In the genomic region with DNA sequence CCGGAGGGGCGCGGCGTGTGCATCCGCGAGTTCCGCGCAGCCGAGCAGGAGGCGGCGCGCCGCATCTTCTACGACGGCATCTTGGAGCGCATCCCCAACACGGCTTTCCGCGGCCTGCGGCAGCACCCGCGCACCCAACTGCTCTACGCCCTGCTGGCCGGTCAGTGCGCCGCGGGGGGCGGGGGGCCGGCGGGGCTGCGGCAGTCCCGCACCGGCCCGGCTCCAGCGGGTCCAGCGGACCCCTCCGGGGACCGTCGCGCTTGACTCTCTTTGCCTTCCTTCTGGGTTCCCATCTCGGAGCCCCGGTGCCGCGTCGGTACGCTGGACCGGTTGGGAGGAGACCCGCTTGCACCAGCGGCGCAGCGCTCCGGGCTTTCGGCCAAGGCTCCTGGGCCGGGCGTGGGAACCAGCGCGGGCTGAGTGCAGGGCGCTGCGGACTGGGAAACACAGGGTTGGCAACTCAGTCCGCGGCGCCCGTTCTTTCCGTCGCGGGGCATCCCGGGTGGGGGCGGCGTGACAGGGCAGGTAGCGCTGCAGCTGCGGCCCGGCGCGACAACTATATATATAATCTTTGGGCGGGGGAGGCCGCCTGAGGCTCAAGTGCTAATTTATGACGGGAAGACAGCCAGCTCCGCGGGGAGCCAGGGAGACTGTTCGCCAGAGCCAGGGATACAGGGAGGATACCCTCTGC, we compare ENCODE assay signal across 8 mouse cellular contexts. TPM values are rescaled to one million over a fixed set of nuclear protein-coding genes. Genes with fewer than 3 reads are reported as not detected.
A peak's percentile ranks its signal among the peaks of the same experiment; 100 is the strongest.
DNase-seq lines count a peak whose midpoint lies in the region; ATAC-seq and TF ChIP-seq lines count a peak whose summit lies in the region.

No protein-coding gene starts in this region.

- no peak for TF ChIP-seq POLR2A in olfactory bulb, adult 2 months (IDR thresholded peaks at IDR 0.05; ENCODE audit: insufficient read depth, low read depth, low read length)

- no peak overlapping the region for H3K27ac ChIP-seq in embryonic facial prominence, embryonic 12.5 days
- no peak overlapping the region for H3K27ac ChIP-seq in heart, embryonic 16.5 days (ENCODE audit: low read length)
- no peak overlapping the region for H3K27ac ChIP-seq in liver, embryonic 15.5 days (replicated peaks)
- peak overlapping the region; percentile 90 for H3K27ac ChIP-seq in olfactory bulb, adult 2 months (ENCODE audit: insufficient read depth, low read depth, low read length)

- no peaks in the 10 kb centered on the region for H3K36me3 ChIP-seq in embryonic facial prominence, embryonic 12.5 days
- H3K36me3 ChIP-seq in heart, embryonic 16.5 days (ENCODE audit: control insufficient read depth, insufficient read depth), result no peaks in the 10 kb centered on the region
- H3K36me3 ChIP-seq in liver, embryonic 15.5 days (replicated peaks), result no peaks in the 10 kb centered on the region

- no peak for TF ChIP-seq CTCF in olfactory bulb, adult 2 months (IDR thresholded peaks at IDR 0.05; ENCODE audit: insufficient read depth, low read depth, low read length)

- H3K9me3 ChIP-seq in embryonic facial prominence, embryonic 12.5 days, result no peaks in the 10 kb centered on the region
- H3K9me3 ChIP-seq in heart, embryonic 16.5 days (replicated peaks; ENCODE audit: control insufficient read depth, low read length), result no peaks in the 10 kb centered on the region
- no peaks in the 10 kb centered on the region for H3K9me3 ChIP-seq in liver, embryonic 15.5 days (replicated peaks)

- ATAC-seq in embryonic facial prominence, embryonic 12.5 days (ENCODE audit: insufficient number of reproducible peaks, insufficient read depth, low FRiP score, low TSS enrichment), result peak; percentile 4; the same call in 1 of the 2 replicates
- peak; percentile 38; the same call in 1 of the 2 replicates for ATAC-seq in heart, embryonic 16.5 days (replicated peaks; ENCODE audit: extremely low read depth, insufficient read depth, low FRiP score)
- ATAC-seq in liver, embryonic 15.5 days (ENCODE audit: insufficient read depth), result no peak

- under 1% methylated on average over 74 of the region's 80 CpGs for WGBS in embryonic facial prominence, embryonic 12.5 days
- WGBS in heart, embryonic 16.5 days, result under 1% methylated on average over 79 of the region's 80 CpGs
- WGBS in liver, embryonic 15.5 days (ENCODE audit: insufficient replicate concordance), result 1% methylated on average over 80 of the region's 80 CpGs
- WGBS in olfactory bulb, adult 2 months, result 1% methylated on average over 79 of the region's 80 CpGs

- H3K27me3 ChIP-seq in embryonic facial prominence, embryonic 12.5 days, result peaks cover 64% of the 10 kb centered on the region
- peaks cover 53% of the 10 kb centered on the region for H3K27me3 ChIP-seq in heart, embryonic 16.5 days (ENCODE audit: control insufficient read depth, insufficient read depth, low read length)
- H3K27me3 ChIP-seq in liver, embryonic 15.5 days, result peaks cover 66% of the 10 kb centered on the region

- H3K4me3 ChIP-seq in embryonic facial prominence, embryonic 12.5 days, result peak overlapping the region; percentile 64
- peak overlapping the region; percentile 79 for H3K4me3 ChIP-seq in heart, embryonic 16.5 days (ENCODE audit: low read length)
- H3K4me3 ChIP-seq in liver, embryonic 15.5 days (replicated peaks), result peak overlapping the region; percentile 53
- H3K4me3 ChIP-seq in olfactory bulb, adult 2 months (ENCODE audit: insufficient read depth, low read depth, low read length), result peak overlapping the region; percentile 86

- peak; percentile 36 for DNase-seq in thymus, postnatal 14 days
- no peak for DNase-seq in thymus, postnatal 10 days (ENCODE audit: low spot score in 2 of 2)
- DNase-seq in kidney, postnatal 36 days, result peak; percentile 48 to 78
- DNase-seq in spleen, adult 12 weeks (ENCODE audit: low spot score), result no peak

- H3K4me1 ChIP-seq in embryonic facial prominence, embryonic 12.5 days, result peaks cover 6% of the 10 kb centered on the region; the same call in 1 of the 2 replicates
- H3K4me1 ChIP-seq in heart, embryonic 16.5 days (ENCODE audit: control insufficient read depth, insufficient read depth, low read length), result 0 out of 2 replicates have a peak, but pooled peaks cover 3% of the 10 kb centered on the region
- H3K4me1 ChIP-seq in liver, embryonic 15.5 days (replicated peaks), result peaks cover 16% of the 10 kb centered on the region
- peaks cover 49% of the 10 kb centered on the region for H3K4me1 ChIP-seq in olfactory bulb, adult 2 months (ENCODE audit: control insufficient read depth, insufficient read depth, low read length)

- H3K9ac ChIP-seq in embryonic facial prominence, embryonic 12.5 days, result peak overlapping the region; percentile 36
- peak overlapping the region; percentile 76 for H3K9ac ChIP-seq in heart, embryonic 16.5 days (ENCODE audit: low read length)
- no peak overlapping the region for H3K9ac ChIP-seq in liver, embryonic 15.5 days

- H3K4me2 ChIP-seq in embryonic facial prominence, embryonic 12.5 days (replicated peaks), result peak overlapping the region; percentile 97
- H3K4me2 ChIP-seq in heart, embryonic 16.5 days (ENCODE audit: low read depth, low read length), result peak overlapping the region; percentile 98
- H3K4me2 ChIP-seq in liver, embryonic 15.5 days, result peak overlapping the region; percentile 66

RNA-seq across cellular contexts. Expression of a gene that starts 1.4 kb away (rescaled TPM):
- polyA plus RNA-seq in embryonic facial prominence, embryonic 12.5 days (2016; fragmentation: Nextera tagmentation; extraction: Ambion mirVana), result 0.34 and 0.41 TPM in 2 replicates
- 0.38 and 0.46 TPM in 2 replicates for polyA plus RNA-seq in heart, embryonic 16.5 days (2015; fragmentation: Nextera tagmentation; extraction: Ambion mirVana)
- polyA plus RNA-seq in liver, embryonic 15.5 days (2015; fragmentation: Nextera tagmentation; extraction: Ambion mirVana), result 0.09 and 0.20 TPM in 2 replicates
- 93.3 TPM in 1 of 2 replicates, not detected in the other for polyA plus RNA-seq in olfactory bulb, adult 2 months (2012; ENCODE audit: insufficient read depth, insufficient read length, low replicate concordance, missing spikeins)

RNA-seq across cellular contexts. Expression of a gene that starts 14.0 kb away (rescaled TPM):
- 213 and 239 TPM in 2 replicates for polyA plus RNA-seq in embryonic facial prominence, embryonic 12.5 days (2016; fragmentation: Nextera tagmentation; extraction: Ambion mirVana)
- 41.3 and 44.5 TPM in 2 replicates for polyA plus RNA-seq in heart, embryonic 16.5 days (2015; fragmentation: Nextera tagmentation; extraction: Ambion mirVana)
- polyA plus RNA-seq in liver, embryonic 15.5 days (2015; fragmentation: Nextera tagmentation; extraction: Ambion mirVana), result 3.4 and 4.5 TPM in 2 replicates
- polyA plus RNA-seq in olfactory bulb, adult 2 months (2012; ENCODE audit: insufficient read depth, insufficient read length, low replicate concordance, missing spikeins), result not detected in 2 replicates

Comparison
In these comparisons a context has a peak if more than half of its experiments do, and no peak if none do; other contexts are left out.
1. DNase-seq: peak in thymus, postnatal 14 days (single experiment) and kidney, postnatal 36 days (2 of 2); none in thymus, postnatal 10 days (0 of 2) and spleen, adult 12 weeks (single experiment).
2. RNA of a gene that starts 1.4 kb away (polyA plus RNA-seq): 93.3 TPM in olfactory bulb, adult 2 months; 0.34 to 0.41 TPM in embryonic facial prominence, embryonic 12.5 days, 0.38 to 0.46 TPM in heart, embryonic 16.5 days and 0.09 to 0.20 TPM in liver, embryonic 15.5 days; every median in the first group is over 10 times any median in the second.
3. Peak in every context shown above with its lines, with median percentiles within 50 percentile points of each other: H3K4me2 ChIP-seq and H3K4me3 ChIP-seq.